Mouse (Mus musculus) G1E (cell line): Measurements from ENCODE around the gene Pprc1.

Experiments
- CTCF ChIP-seq: IDR thresholded peaks from 2 replicates; pipeline ENCODE4 v1.5.1; 2012; ENCODE audit warnings: low read depth, low read length, inconsistent platforms, mixed read lengths
- GATA1 ChIP-seq: IDR thresholded peaks from 2 replicates; pipeline ENCODE4 v1.6.1; 2012; ENCODE audit warnings: borderline replicate concordance, low read length, inconsistent platforms, mixed read lengths
- GATA2 ChIP-seq: IDR thresholded peaks from 2 replicates; pipeline ENCODE4 v1.6.1; 2012; ENCODE audit warnings: low read depth, low read length, inconsistent platforms, borderline replicate concordance
- POLR2AphosphoS5 ChIP-seq: IDR thresholded peaks from 2 replicates; pipeline ENCODE4 v1.6.1; 2012; ENCODE audit warnings: low read depth, low read length, inconsistent platforms; ENCODE audit not compliant: insufficient replicate concordance
- TAL1 ChIP-seq: conservative IDR thresholded peaks from 2 replicates; pipeline ENCODE4 v1.6.1; 2012; ENCODE audit warnings: low read depth, low read length, inconsistent platforms, mixed read lengths

- TF ChIP-seq POLR2AphosphoS5 (no peak), CTCF (no peak), GATA1 (no peak), GATA2 (no peak), TAL1 (no peak)
These were observed 51.7 kb downstream of the Pprc1 start for GRCm38 (mm10) chr19:46096396-46096795.
